Mouse (Mus musculus): ENCODE results near the gene Kctd21. TPM values are rescaled to one million over a fixed set of nuclear protein-coding genes. Genes with fewer than 3 reads are reported as not detected.
A peak's percentile ranks its signal among the peaks of the same experiment; 100 is the strongest.

The Kctd21 gene
- 10 to 100 TPM in 3 of 26 experiments, 1 to 10 TPM in 23; 1.2 to 17.0 (median 4.5) TPM for total RNA-seq (2018; cell fraction: chromatin; rRNA removed)
- 10 to 100 TPM in 21 of 26 experiments, 1 to 10 TPM in 5; 5.5 to 21.2 (median 15.6) TPM for total RNA-seq (2018; cell fraction: cytosol; rRNA removed)
- total RNA-seq (2018; cell fraction: nucleus; rRNA removed) = 10 to 100 TPM in 9 of 26 experiments, 1 to 10 TPM in 17; 3.8 to 20.6 (median 7.1) TPM
- polyA plus RNA-seq (2018) = 7.4 to 17.6 TPM (median 14.3 TPM) in 3 replicates

- Histone ChIP-seq H3K36me3 (ENCODE audit: inconsistent target) (no peaks in the 10 kb centered on the region; the same call in 1 of the 2 replicates), H3K79me2 (ENCODE audit: inconsistent target) (peaks cover 9% of the 10 kb centered on the region; the same call in 1 of the 2 replicates), H3K27ac (peak within 1 kb of the TSS; percentile 52), H3K4me3 (ENCODE audit: inconsistent target) (peak within 1 kb of the TSS; percentile 80)
- WGBS (ENCODE audit: missing documents) = 2% methylated on average over 63 of the region's 68 CpGs
These were observed at the start of gene Kctd21, which contains the start of gene Usp35 for GRCm38 (mm10) chr7:97331726-97332666. Gene Kctd21 (plus strand): TSS chr7:97332327. Gene Usp35 (minus strand): TSS chr7:97332020.

DNA sequence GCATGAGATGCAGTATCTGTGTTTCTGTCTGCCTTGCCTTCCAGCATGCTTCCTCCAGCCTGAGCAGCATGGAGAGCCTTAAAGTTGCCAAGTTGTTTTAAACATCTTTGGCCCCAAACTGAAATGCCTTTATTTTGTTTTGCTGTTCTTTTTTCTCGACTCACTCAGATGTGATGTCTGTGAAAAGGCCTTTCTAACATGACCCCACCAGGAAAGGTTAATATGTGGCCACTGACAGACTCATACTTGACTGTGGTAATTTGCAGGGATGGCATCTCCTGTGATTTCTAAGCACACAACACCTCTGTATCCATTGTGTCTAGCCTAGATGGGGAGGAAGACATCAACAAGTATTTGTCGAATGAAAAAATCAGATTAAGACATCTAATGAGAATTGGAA is 35.1 kb upstream of the Kctd21 start:
- H3K79me2 ChIP-seq (ENCODE audit: inconsistent target) = peaks cover 35% of the 10 kb centered on the region; the same call in 1 of the 2 replicates
- peaks cover 36% of the 10 kb centered on the region for H3K36me3 ChIP-seq (ENCODE audit: inconsistent target)
- no peak overlapping the region for H3K4me3 ChIP-seq (ENCODE audit: inconsistent target)
- WGBS (ENCODE audit: missing documents) = 73% methylated on average over 2 of the region's 2 CpGs
- H3K27ac ChIP-seq = no peak overlapping the region

- Histone ChIP-seq H3K79me2 (ENCODE audit: inconsistent target) (peaks cover 31% of the 10 kb centered on the region; the same call in 1 of the 2 replicates), H3K27ac (no peak overlapping the region), H3K4me3 (ENCODE audit: inconsistent target) (no peak overlapping the region), H3K36me3 (ENCODE audit: inconsistent target) (peaks cover 41% of the 10 kb centered on the region)
- WGBS (ENCODE audit: missing documents) = 13% methylated on average over 2 of the region's 2 CpGs
These were observed 34.7 kb upstream of the Kctd21 start for GRCm38 (mm10) chr7:97297466-97297865.

- Histone ChIP-seq H3K36me3 (ENCODE audit: inconsistent target) (peaks cover 49% of the 10 kb centered on the region), H3K79me2 (ENCODE audit: inconsistent target) (peaks cover 22% of the 10 kb centered on the region; the same call in 1 of the 2 replicates), H3K4me3 (ENCODE audit: inconsistent target) (no peak overlapping the region), H3K27ac (no peak overlapping the region)
- 100% methylated on average over 2 of the region's 2 CpGs for WGBS (ENCODE audit: missing documents)
These were observed 33.8 kb upstream of the Kctd21 start for GRCm38 (mm10) chr7:97298279-97298678.

DNA sequence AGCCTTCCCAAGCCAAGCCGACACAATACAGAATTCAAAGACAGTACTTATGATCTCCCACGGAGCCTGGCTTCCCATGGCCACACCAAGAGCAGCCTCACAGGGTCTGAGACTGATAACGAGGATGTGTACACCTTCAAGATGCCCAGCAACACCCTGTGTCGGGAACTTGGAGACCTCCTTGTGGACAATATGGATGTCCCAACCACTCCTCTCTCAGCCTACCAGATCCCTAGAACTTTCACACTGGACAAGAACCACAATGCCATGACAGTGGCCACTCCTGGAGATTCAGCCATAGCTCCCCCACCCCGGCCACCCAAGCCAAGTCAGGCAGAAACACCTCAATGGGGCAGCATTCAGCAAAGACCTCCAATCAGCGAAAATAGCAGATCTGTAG is 33.2 kb upstream of the Kctd21 start:
- H3K27ac ChIP-seq = no peak overlapping the region
- H3K36me3 ChIP-seq (ENCODE audit: inconsistent target) = peaks cover 55% of the 10 kb centered on the region
- no peak overlapping the region for H3K4me3 ChIP-seq (ENCODE audit: inconsistent target)
- peaks cover 16% of the 10 kb centered on the region; the same call in 1 of the 2 replicates for H3K79me2 ChIP-seq (ENCODE audit: inconsistent target)
- 95% methylated on average over 6 of the region's 6 CpGs for WGBS (ENCODE audit: missing documents)

GRCm38 (mm10) chr7:97300914-97301313 is 31.2 kb upstream of the Kctd21 start:
- Histone ChIP-seq H3K27ac (no peak overlapping the region), H3K36me3 (ENCODE audit: inconsistent target) (peaks cover 75% of the 10 kb centered on the region), H3K4me3 (ENCODE audit: inconsistent target) (no peak overlapping the region), H3K79me2 (ENCODE audit: inconsistent target) (peaks cover 11% of the 10 kb centered on the region; the same call in 1 of the 2 replicates)
- WGBS (ENCODE audit: missing documents) = 66% methylated on average over 2 of the region's 2 CpGs

GRCm38 (mm10) chr7:97301321-97301720 is 30.8 kb upstream of the Kctd21 start:
- H3K4me3 ChIP-seq (ENCODE audit: inconsistent target) = no peak overlapping the region
- peaks cover 79% of the 10 kb centered on the region for H3K36me3 ChIP-seq (ENCODE audit: inconsistent target)
- WGBS (ENCODE audit: missing documents) = 78% methylated on average over 8 of the region's 8 CpGs
- H3K79me2 ChIP-seq (ENCODE audit: inconsistent target) = peaks cover 11% of the 10 kb centered on the region; the same call in 1 of the 2 replicates
- H3K27ac ChIP-seq = no peak overlapping the region

- Histone ChIP-seq H3K79me2 (ENCODE audit: inconsistent target) (peaks cover 11% of the 10 kb centered on the region; the same call in 1 of the 2 replicates), H3K36me3 (ENCODE audit: inconsistent target) (peaks cover 89% of the 10 kb centered on the region), H3K4me3 (ENCODE audit: inconsistent target) (no peak overlapping the region), H3K27ac (no peak overlapping the region)
- WGBS (ENCODE audit: missing documents) = 95% methylated on average over 4 of the region's 4 CpGs
These were observed 29.9 kb upstream of the Kctd21 start for GRCm38 (mm10) chr7:97302261-97302660.

DNA sequence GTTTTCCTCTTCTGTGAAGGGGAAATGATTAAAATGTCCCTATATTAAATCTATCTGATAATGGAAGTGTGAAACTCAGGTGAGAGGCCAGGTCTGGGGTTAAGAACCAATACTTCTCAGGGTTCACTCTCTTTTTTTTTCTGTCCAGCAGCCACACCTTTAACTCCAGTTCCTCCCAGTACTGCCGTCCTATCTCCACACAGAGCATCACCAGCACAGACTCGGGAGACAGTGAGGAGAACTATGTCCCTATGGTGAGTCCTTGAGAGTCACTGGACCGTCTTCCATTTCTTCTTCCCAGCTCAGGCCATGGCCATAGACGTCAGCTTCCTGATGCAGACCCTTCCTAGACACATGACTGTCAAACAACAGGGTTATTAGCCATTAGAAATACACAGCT is 29.3 kb upstream of the Kctd21 start:
- Histone ChIP-seq H3K36me3 (ENCODE audit: inconsistent target) (peaks cover 95% of the 10 kb centered on the region), H3K79me2 (ENCODE audit: inconsistent target) (peaks cover 11% of the 10 kb centered on the region; the same call in 1 of the 2 replicates)
- WGBS (ENCODE audit: missing documents) = 96% methylated on average over 4 of the region's 4 CpGs

GRCm38 (mm10) chr7:97303614-97304013 is 28.5 kb upstream of the Kctd21 start:
- WGBS (ENCODE audit: missing documents) = 94% methylated on average over 2 of the region's 2 CpGs
- H3K36me3 ChIP-seq (ENCODE audit: inconsistent target) = peaks cover 98% of the 10 kb centered on the region
- no peak overlapping the region for H3K4me3 ChIP-seq (ENCODE audit: inconsistent target)
- H3K27ac ChIP-seq = no peak overlapping the region
- peaks cover 5% of the 10 kb centered on the region; the same call in 1 of the 2 replicates for H3K79me2 ChIP-seq (ENCODE audit: inconsistent target)

More for the DNA sequence above, 29.3 kb upstream of the Kctd21 start:
- H3K27ac ChIP-seq = no peak overlapping the region
- no peak overlapping the region for H3K4me3 ChIP-seq (ENCODE audit: inconsistent target)

GRCm38 (mm10) chr7:97304471-97304870 is 27.7 kb upstream of the Kctd21 start:
- H3K4me3 ChIP-seq (ENCODE audit: inconsistent target) = no peak overlapping the region
- H3K79me2 ChIP-seq (ENCODE audit: inconsistent target) = no peaks in the 10 kb centered on the region
- no peak overlapping the region for H3K27ac ChIP-seq
- H3K36me3 ChIP-seq (ENCODE audit: inconsistent target) = peaks cover 98% of the 10 kb centered on the region

DNA sequence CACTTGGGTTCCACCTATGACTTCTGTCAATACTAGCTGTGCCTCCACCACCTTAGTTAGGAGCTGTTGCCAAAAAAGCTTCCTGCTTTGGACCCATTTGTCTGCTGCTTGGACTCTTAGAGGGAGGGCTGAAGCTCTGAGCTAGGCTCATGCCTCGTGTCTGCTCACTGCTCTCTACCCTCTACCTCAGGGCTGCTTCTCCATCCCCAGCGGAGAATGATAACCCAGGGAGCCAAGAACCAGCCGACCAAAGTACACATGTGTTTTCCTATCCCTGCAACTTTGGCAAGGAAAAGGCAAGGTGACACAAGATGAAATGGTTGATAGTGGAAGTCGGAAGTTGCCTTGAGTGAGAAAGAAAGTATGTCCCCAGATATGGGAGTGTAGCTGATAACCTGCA is 26.9 kb upstream of the Kctd21 start:
- no peak overlapping the region for H3K4me3 ChIP-seq (ENCODE audit: inconsistent target)
- H3K27ac ChIP-seq = no peak overlapping the region
- H3K79me2 ChIP-seq (ENCODE audit: inconsistent target) = no peaks in the 10 kb centered on the region
- peaks cover 98% of the 10 kb centered on the region for H3K36me3 ChIP-seq (ENCODE audit: inconsistent target)
- WGBS (ENCODE audit: missing documents) = 98% methylated on average over 4 of the region's 4 CpGs

DNA sequence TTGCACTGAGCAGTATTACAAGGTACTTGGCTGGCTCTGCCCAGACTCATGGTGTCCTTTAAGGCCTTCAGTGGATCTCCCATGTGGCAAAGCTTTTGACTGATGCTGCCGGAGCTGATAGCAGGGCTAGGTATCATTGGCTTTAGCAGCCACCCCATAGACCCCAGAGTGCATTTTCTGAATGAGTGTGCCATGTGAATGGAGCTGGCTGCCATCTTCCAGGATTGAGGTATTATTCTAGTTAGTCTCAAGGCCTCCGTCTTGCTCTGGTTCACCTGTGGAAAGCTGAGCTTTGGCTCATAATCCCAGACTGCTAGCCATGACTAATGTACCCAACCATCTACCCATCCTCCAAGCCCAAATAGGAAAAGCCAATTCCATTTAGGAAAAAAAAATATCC is 25.3 kb upstream of the Kctd21 start:
- 94% methylated on average over 2 of the region's 2 CpGs for WGBS (ENCODE audit: missing documents)

DNA sequence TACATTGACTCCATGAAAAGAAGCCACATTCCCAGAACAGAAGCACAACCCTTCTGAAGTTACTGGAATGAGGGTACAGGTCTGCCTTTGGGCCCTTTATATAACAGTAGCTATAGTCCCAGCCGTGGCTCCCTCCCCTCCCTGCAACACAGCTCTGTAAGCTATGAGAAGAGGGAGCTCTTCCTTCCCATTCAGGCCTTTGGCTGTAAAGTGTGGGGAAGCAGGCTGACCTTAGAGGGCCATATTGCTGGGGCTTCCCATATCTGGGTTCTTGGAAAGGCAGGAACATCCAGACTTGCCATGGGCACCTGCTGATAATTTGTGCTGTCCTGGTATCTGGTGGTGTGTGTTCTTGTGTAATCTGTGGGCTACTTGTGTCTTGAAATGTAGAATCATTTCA is 24.6 kb upstream of the Kctd21 start:
- H3K36me3 ChIP-seq (ENCODE audit: inconsistent target) = peaks cover 99% of the 10 kb centered on the region
- no peak overlapping the region for H3K27ac ChIP-seq
- WGBS (ENCODE audit: missing documents) = 100% methylated on average over 1 of the region's 1 CpGs
- no peak overlapping the region for H3K4me3 ChIP-seq (ENCODE audit: inconsistent target)
- no peaks in the 10 kb centered on the region for H3K79me2 ChIP-seq (ENCODE audit: inconsistent target)

More for the DNA sequence above, 25.3 kb upstream of the Kctd21 start:
- no peak overlapping the region for H3K27ac ChIP-seq
- no peaks in the 10 kb centered on the region for H3K79me2 ChIP-seq (ENCODE audit: inconsistent target)
- H3K36me3 ChIP-seq (ENCODE audit: inconsistent target) = peaks cover 98% of the 10 kb centered on the region
- no peak overlapping the region for H3K4me3 ChIP-seq (ENCODE audit: inconsistent target)
